Mouse (Mus musculus): Measurements from ENCODE around the gene Ostf1. TPM values are rescaled to one million over a fixed set of nuclear protein-coding genes. Genes with fewer than 3 reads are reported as not detected.

Gene Ostf1
- polyA plus RNA-seq, 1 experiment from 2014 or later = 25.8 TPM

DNA sequence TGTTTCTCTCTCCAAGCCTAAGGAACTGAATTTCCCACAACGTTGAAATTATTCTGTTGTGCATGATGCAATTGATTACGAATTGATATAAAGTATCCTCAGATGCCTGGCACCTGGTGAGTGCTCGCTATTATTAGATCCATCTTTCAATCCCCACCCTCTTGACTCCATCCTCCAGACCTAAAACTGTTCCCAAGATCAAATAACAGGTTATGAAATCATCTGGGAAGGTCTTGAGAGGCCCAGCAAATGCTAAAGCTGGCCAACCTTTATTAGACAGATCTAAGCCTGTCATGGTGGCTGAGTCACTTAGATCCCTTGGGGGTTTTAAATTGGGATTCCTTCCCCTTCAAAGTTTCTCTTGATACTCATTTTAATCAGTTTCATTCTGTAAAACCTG lies 28.8 kb upstream of the Ostf1 start:
- Histone ChIP-seq H3K27me3 (ENCODE audit: control insufficient read depth, insufficient read depth, low read length) (no peaks in the 10 kb centered on the region), H3K4me2 (ENCODE audit: low read depth, low read length) (no peak overlapping the region), H3K27ac (ENCODE audit: low read depth, low read length) (no peak overlapping the region), H3K9me3 (ENCODE audit: control insufficient read depth, low read length) (no peaks in the 10 kb centered on the region), H3K9ac (replicated peaks; ENCODE audit: low read depth, low read length) (no peak overlapping the region), H3K4me3 (ENCODE audit: low read depth, low read length) (no peak overlapping the region), H3K36me3 (ENCODE audit: control insufficient read depth, insufficient read depth, low read length) (no peaks in the 10 kb centered on the region), H3K4me1 (ENCODE audit: control insufficient read depth, insufficient read depth, low read length) (no peaks in the 10 kb centered on the region)
- WGBS = 81% methylated on average over 3 of the region's 3 CpGs
- no peak for ATAC-seq (ENCODE audit: low read depth)

DNA sequence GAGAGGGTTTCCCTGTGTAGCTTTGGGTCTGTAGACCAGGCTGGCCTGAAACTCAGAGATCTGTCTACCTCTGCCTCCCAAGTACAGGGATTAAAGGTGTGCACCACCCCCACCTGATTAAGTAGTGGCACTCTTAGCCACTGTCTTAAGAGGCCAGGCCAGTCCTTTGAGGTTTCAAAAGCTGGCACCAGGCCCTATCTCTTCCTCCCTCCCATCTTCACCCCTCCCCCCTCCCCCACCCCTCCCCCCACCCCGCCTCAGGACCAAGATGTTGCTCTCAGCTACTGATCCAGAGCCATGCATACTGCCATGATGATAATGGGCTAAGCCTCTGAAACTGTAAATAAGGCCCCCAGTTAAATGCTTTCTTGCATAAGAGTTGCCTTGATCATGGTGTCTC lies 27.7 kb upstream of the Ostf1 start:
- Histone ChIP-seq H3K27ac (ENCODE audit: low read depth, low read length) (no peak overlapping the region), H3K4me2 (ENCODE audit: low read depth, low read length) (no peak overlapping the region), H3K4me3 (ENCODE audit: low read depth, low read length) (no peak overlapping the region), H3K9ac (replicated peaks; ENCODE audit: low read depth, low read length) (no peak overlapping the region), H3K4me1 (ENCODE audit: control insufficient read depth, insufficient read depth, low read length) (no peaks in the 10 kb centered on the region), H3K27me3 (ENCODE audit: control insufficient read depth, insufficient read depth, low read length) (no peaks in the 10 kb centered on the region), H3K9me3 (ENCODE audit: control insufficient read depth, low read length) (no peaks in the 10 kb centered on the region), H3K36me3 (ENCODE audit: control insufficient read depth, insufficient read depth, low read length) (no peaks in the 10 kb centered on the region)
- no CpG with 5 or more reads among the region's 1 CpGs for WGBS
- no peak for ATAC-seq (ENCODE audit: low read depth)

DNA sequence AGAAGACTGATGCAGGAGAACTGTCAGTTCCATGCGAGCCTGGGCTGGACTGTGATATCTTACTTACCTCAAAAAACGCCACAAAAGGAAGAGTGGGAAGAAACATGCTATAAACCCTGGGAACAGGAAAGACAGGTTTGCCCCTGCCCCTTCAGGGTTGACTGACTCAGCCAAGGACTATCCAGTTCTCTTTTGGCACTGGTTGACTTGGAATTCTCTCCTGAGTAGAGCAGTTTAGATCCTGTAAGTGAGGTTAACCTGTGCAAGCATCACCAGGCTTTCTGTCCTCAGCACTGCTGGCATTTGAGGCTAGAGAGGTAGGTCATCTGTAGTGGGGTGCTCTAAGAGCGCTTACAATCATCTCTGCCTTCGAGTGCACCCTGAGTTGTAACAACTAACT lies 26.9 kb upstream of the Ostf1 start:
- H3K27ac ChIP-seq (ENCODE audit: low read depth, low read length) = no peak overlapping the region
- no peak overlapping the region for H3K9ac ChIP-seq (replicated peaks; ENCODE audit: low read depth, low read length)
- H3K27me3 ChIP-seq (ENCODE audit: control insufficient read depth, insufficient read depth, low read length) = no peaks in the 10 kb centered on the region
- WGBS = 77% methylated on average over 4 of the region's 4 CpGs
- ATAC-seq (ENCODE audit: low read depth) = no peak
- H3K36me3 ChIP-seq (ENCODE audit: control insufficient read depth, insufficient read depth, low read length) = no peaks in the 10 kb centered on the region
- H3K9me3 ChIP-seq (ENCODE audit: control insufficient read depth, low read length) = no peaks in the 10 kb centered on the region
- H3K4me1 ChIP-seq (ENCODE audit: control insufficient read depth, insufficient read depth, low read length) = no peaks in the 10 kb centered on the region
- H3K4me2 ChIP-seq (ENCODE audit: low read depth, low read length) = no peak overlapping the region
- no peak overlapping the region for H3K4me3 ChIP-seq (ENCODE audit: low read depth, low read length)

DNA sequence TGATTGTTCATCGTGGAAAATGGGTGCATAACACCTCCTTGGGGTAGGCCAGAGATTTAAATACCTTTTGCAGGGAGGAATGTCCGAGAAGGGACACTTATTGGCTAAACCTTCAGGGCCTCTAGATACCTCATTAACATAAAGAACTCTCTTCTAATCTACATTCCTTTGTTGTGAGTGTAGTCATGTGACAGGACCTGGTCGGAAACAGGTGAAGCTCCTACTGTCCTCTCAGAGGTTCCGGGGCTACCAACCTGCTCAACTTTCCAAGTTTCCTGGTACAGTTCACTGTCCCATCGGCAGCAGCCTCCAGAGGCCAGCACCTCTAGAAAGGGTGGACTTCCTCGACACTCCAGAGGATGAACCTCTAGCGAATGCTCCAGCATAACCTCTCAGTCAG lies 24.4 kb upstream of the Ostf1 start:
- Histone ChIP-seq H3K27me3 (ENCODE audit: control insufficient read depth, insufficient read depth, low read length) (no peaks in the 10 kb centered on the region), H3K4me2 (ENCODE audit: low read depth, low read length) (no peak overlapping the region), H3K9me3 (ENCODE audit: control insufficient read depth, low read length) (no peaks in the 10 kb centered on the region), H3K27ac (ENCODE audit: low read depth, low read length) (no peak overlapping the region), H3K36me3 (ENCODE audit: control insufficient read depth, insufficient read depth, low read length) (no peaks in the 10 kb centered on the region), H3K4me3 (ENCODE audit: low read depth, low read length) (no peak overlapping the region), H3K9ac (replicated peaks; ENCODE audit: low read depth, low read length) (no peak overlapping the region), H3K4me1 (ENCODE audit: control insufficient read depth, insufficient read depth, low read length) (no peaks in the 10 kb centered on the region)
- ATAC-seq (ENCODE audit: low read depth) = no peak
- WGBS = 86% methylated on average over 7 of the region's 7 CpGs

GRCm38 (mm10) chr19:18654984-18655383 lies 23.4 kb upstream of the Ostf1 start:
- ATAC-seq (ENCODE audit: low read depth) = no peak
- Histone ChIP-seq H3K4me3 (ENCODE audit: low read depth, low read length) (no peak overlapping the region), H3K36me3 (ENCODE audit: control insufficient read depth, insufficient read depth, low read length) (no peaks in the 10 kb centered on the region), H3K9ac (replicated peaks; ENCODE audit: low read depth, low read length) (no peak overlapping the region), H3K27ac (ENCODE audit: low read depth, low read length) (no peak overlapping the region), H3K27me3 (ENCODE audit: control insufficient read depth, insufficient read depth, low read length) (no peaks in the 10 kb centered on the region), H3K9me3 (ENCODE audit: control insufficient read depth, low read length) (no peaks in the 10 kb centered on the region), H3K4me1 (ENCODE audit: control insufficient read depth, insufficient read depth, low read length) (no peaks in the 10 kb centered on the region), H3K4me2 (ENCODE audit: low read depth, low read length) (no peak overlapping the region)
- WGBS = 87% methylated on average over 5 of the region's 5 CpGs

- no peaks in the 10 kb centered on the region for H3K27me3 ChIP-seq (ENCODE audit: control insufficient read depth, insufficient read depth, low read length)
- ATAC-seq (ENCODE audit: low read depth) = no peak
- H3K27ac ChIP-seq (ENCODE audit: low read depth, low read length) = no peak overlapping the region
- H3K4me1 ChIP-seq (ENCODE audit: control insufficient read depth, insufficient read depth, low read length) = no peaks in the 10 kb centered on the region
- 84% methylated on average over 8 of the region's 8 CpGs for WGBS
- H3K9ac ChIP-seq (replicated peaks; ENCODE audit: low read depth, low read length) = no peak overlapping the region
- H3K9me3 ChIP-seq (ENCODE audit: control insufficient read depth, low read length) = no peaks in the 10 kb centered on the region
- H3K36me3 ChIP-seq (ENCODE audit: control insufficient read depth, insufficient read depth, low read length) = no peaks in the 10 kb centered on the region
- no peak overlapping the region for H3K4me3 ChIP-seq (ENCODE audit: low read depth, low read length)
- no peak overlapping the region for H3K4me2 ChIP-seq (ENCODE audit: low read depth, low read length)
Measured at GRCm38 (mm10) chr19:18654330-18654729, 22.7 kb upstream of the Ostf1 start.

- Histone ChIP-seq H3K9ac (replicated peaks; ENCODE audit: low read depth, low read length) (no peak overlapping the region), H3K4me3 (ENCODE audit: low read depth, low read length) (no peak overlapping the region), H3K4me2 (ENCODE audit: low read depth, low read length) (no peak overlapping the region), H3K27ac (ENCODE audit: low read depth, low read length) (no peak overlapping the region), H3K36me3 (ENCODE audit: control insufficient read depth, insufficient read depth, low read length) (no peaks in the 10 kb centered on the region), H3K27me3 (ENCODE audit: control insufficient read depth, insufficient read depth, low read length) (no peaks in the 10 kb centered on the region), H3K4me1 (ENCODE audit: control insufficient read depth, insufficient read depth, low read length) (no peaks in the 10 kb centered on the region), H3K9me3 (ENCODE audit: control insufficient read depth, low read length) (no peaks in the 10 kb centered on the region)
- ATAC-seq (ENCODE audit: low read depth) = no peak
- 85% methylated on average over 6 of the region's 6 CpGs for WGBS
Measured at GRCm38 (mm10) chr19:18653058-18653457, 21.4 kb upstream of the Ostf1 start.

DNA sequence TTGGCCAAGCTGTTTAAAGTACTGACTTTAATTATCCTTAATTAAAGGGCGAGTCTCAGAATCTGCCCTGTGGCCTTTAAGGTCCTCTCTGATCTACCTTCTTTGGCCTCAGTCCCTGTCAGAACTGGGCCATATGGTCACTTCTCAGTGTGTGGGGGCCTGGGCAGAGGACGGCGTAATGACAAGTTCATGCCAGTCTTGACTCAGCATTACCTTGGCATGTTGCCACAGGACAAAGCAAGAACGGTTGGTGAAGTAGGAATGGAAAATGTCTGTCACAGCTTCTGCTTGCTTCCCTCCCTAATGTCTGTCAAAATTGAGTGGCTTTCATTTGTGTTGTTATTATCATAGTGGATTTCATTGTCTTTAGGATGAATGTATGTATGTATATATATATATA lies 21.0 kb upstream of the Ostf1 start:
- no peaks in the 10 kb centered on the region for H3K9me3 ChIP-seq (ENCODE audit: control insufficient read depth, low read length)
- no peak overlapping the region for H3K4me2 ChIP-seq (ENCODE audit: low read depth, low read length)
- no peaks in the 10 kb centered on the region for H3K27me3 ChIP-seq (ENCODE audit: control insufficient read depth, insufficient read depth, low read length)
- no peak overlapping the region for H3K27ac ChIP-seq (ENCODE audit: low read depth, low read length)
- no peak overlapping the region for H3K9ac ChIP-seq (replicated peaks; ENCODE audit: low read depth, low read length)
- WGBS = 82% methylated on average over 4 of the region's 4 CpGs
- no peak overlapping the region for H3K4me3 ChIP-seq (ENCODE audit: low read depth, low read length)
- ATAC-seq (ENCODE audit: low read depth) = no peak
- no peaks in the 10 kb centered on the region for H3K4me1 ChIP-seq (ENCODE audit: control insufficient read depth, insufficient read depth, low read length)
- H3K36me3 ChIP-seq (ENCODE audit: control insufficient read depth, insufficient read depth, low read length) = no peaks in the 10 kb centered on the region

DNA sequence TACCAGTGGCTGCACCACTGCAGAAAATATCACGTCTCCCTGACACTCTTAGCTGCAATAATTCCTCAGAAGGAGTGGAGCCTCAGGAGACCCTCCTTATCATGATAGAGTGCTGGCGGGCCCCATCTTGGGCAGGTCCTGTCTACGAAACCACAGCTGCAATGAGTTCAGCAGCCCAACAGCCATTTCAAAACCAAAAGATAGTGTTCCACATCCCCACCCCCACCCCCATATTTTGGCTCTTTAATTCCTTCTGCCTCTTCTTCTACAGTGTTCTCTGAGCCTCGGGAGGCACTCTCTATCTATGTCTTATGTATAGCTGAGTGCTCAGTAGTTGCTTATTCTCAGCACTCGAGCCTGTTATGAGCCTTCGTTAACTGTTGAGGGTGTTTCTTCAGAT lies 18.9 kb upstream of the Ostf1 start:
- Histone ChIP-seq H3K36me3 (ENCODE audit: control insufficient read depth, insufficient read depth, low read length) (no peaks in the 10 kb centered on the region), H3K9ac (replicated peaks; ENCODE audit: low read depth, low read length) (no peak overlapping the region), H3K27ac (ENCODE audit: low read depth, low read length) (no peak overlapping the region), H3K4me1 (ENCODE audit: control insufficient read depth, insufficient read depth, low read length) (no peaks in the 10 kb centered on the region), H3K27me3 (ENCODE audit: control insufficient read depth, insufficient read depth, low read length) (no peaks in the 10 kb centered on the region), H3K9me3 (ENCODE audit: control insufficient read depth, low read length) (no peaks in the 10 kb centered on the region), H3K4me2 (ENCODE audit: low read depth, low read length) (no peak overlapping the region), H3K4me3 (ENCODE audit: low read depth, low read length) (no peak overlapping the region)
- WGBS = 86% methylated on average over 6 of the region's 6 CpGs
- no peak for ATAC-seq (ENCODE audit: low read depth)

DNA sequence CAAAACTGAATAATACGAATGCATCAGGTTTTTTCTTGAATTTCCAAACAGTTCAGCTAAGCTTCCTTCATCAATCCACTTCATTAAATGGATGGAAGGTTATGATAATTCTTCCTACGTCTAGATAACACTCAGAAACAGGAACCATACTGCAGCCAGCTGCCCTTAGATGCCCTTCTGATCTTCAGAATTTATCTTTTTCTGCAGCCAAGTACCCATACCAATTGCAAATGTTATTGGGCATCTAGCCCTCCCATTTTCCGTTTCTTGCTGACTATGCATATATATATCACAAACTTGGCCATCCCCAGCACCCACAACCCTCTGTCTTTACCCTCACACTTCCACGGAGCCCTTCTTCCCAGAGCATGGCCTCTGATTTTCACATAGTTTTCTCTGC lies 18.3 kb upstream of the Ostf1 start:
- Histone ChIP-seq H3K4me3 (ENCODE audit: low read depth, low read length) (no peak overlapping the region), H3K4me2 (ENCODE audit: low read depth, low read length) (no peak overlapping the region), H3K36me3 (ENCODE audit: control insufficient read depth, insufficient read depth, low read length) (no peaks in the 10 kb centered on the region), H3K9me3 (ENCODE audit: control insufficient read depth, low read length) (no peaks in the 10 kb centered on the region), H3K9ac (replicated peaks; ENCODE audit: low read depth, low read length) (no peak overlapping the region), H3K27me3 (ENCODE audit: control insufficient read depth, insufficient read depth, low read length) (no peaks in the 10 kb centered on the region), H3K27ac (ENCODE audit: low read depth, low read length) (no peak overlapping the region), H3K4me1 (ENCODE audit: control insufficient read depth, insufficient read depth, low read length) (no peaks in the 10 kb centered on the region)
- 89% methylated on average over 4 of the region's 4 CpGs for WGBS
- no peak for ATAC-seq (ENCODE audit: low read depth)
